Mouse (Mus musculus) lung, postnatal 10 days (tissue): Measurements from ENCODE around the gene 4921530L21Rik.

Experiments used
- DNase-seq: peaks from one replicate; pipeline ENCODE4 v3.0.0; 2021

The 4921530L21Rik gene

DNA sequence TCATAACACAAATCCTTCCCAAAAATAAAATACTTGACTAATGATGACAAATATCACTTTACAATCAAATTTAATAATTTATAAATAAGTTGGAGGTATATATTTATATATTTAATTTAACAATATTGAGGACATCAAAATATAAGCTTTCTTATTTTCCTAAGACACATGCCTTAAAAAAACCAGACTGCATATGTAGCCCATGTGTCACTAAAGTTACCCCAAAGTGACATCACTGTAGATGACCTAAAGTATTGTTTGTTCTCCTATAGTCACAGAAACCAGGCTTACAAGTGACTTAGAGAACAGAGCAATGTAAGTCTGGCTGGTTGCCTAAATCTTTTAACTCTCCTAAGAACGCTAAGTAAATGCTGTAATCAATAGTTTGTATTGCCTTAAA, at the start of gene 4921530L21Rik:
4921530L21Rik (plus strand) TSS at position 301 of the 400 bp plus-strand sequence.
- no peak for DNase-seq

DNA sequence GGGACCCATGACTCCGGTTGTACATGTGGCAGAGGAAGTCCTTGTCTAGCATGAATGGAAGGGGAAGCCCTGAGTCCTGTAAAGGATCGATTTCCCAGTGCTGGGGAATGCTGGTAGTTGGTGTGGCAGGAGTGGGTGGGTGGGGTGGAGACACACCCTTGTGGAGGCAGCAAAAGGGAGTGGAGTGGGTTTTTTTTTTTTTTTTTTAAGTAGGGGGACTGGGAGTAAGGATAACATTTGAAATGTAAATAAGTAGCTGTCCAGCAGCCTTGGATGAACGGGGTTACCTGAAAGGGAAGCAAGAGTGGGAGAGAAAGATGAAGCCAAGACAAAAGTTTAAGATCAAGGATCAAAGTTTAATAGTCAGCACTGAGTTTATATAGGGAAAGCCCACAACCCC, 47.2 kb upstream of the 4921530L21Rik start:
- no peak for DNase-seq

DNA sequence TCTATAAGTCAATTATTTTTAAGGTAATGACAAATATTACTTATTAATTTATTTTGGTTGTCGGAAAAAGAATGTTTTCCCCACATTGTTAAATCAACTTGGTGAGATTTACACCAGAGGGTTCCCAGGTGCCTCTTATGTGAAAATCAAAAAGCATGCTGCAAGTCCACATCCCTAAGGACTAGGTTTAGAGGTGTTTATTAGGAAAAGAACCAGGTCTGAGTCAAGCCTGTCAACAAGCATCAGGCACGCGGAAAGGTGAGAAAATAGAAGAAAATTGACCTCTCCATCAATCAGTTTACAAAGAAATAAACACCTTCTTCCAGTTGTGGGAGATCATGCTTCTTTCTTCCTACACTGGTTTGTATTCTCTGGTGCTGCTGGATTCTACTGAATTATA, 18.1 kb upstream of the 4921530L21Rik start:
- DNase-seq: no peak

DNA sequence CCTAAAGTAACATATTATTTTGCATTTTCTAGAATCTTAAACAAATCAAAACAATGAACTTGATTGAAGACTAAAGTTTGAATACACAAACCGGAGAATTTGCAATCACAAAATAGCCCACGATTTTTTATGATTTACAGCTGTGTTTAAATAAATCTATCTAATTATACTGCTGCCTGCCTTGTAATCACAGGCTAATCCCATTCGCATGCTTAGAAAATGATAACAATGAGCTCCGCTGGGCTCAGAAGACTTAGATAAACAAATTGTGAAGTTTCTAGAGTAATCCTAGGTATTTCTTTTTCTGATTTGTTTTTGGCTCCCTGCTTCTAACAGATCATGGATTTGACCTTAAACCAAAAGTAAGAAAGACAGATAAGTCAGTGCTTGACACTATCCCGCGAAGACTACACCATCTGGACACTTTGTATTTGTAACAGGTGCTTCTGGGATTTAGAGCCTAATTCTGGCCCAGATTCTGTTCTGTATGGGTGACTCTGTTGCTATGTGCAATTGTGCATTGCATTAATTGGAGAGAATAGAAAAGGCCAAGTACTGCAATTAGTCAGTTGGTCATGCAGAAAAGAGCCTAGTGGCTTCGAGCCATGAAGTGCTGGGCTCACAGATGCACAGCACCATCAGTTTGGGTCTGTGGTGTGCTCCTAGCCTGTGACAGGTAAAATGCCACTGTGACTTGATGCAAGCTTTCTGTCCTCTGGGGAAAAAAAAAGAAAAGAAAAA, 15.2 kb upstream of the 4921530L21Rik start:
- DNase-seq: no peak

DNA sequence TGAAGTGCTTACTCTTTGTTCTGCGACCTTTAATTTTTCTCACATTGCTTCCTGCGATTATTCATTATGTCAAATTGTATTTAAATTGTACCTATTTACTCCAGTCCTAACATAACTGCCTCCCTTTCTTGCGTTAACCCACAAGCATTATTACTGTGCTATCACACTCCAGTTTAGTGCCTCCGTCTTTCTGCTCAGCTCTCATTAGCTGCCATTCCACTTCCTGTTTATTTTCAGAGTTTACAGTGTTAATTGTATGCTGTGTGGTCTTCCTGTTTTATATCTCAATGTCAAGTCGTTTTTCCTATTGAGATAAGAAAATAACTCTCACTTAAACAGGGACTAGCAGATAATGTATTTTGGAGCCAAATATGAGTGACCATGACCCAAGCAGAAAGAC, 9.0 kb upstream of the 4921530L21Rik start:
- DNase-seq: no peak

DNA sequence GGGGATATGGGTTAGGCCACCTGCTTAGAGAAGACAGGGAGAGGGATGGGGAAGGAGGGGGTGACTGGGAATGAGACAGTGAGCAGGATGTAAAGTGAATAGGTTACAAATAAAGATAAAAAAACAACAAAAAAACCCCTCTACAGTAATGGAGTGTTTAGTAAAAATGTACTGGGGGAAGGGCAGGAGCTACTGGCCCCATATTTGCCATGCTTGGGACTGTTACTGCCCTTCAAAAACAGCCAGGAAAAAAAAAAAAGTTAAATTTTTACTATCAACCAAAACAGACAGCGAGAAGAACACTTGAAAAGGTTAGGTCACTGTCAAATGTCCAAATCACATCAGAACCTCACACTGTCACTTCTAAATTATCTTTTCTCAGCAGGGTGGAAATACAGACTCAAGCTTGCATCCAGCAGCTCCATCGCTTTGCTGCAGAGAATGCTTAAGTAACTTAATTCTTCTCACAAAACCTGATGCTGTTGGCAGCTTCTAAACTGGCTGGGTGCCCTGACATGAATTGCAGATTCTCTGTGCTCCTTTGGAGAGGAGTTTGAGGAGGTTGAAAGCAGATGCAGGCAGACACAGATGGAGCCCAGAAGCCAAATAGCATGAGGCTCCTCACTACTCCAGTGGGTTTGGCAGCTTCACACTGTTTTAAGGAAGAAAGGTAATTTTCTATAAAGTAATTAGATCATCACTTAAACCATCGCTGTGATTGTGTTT, 4.1 kb upstream of the 4921530L21Rik start:
- DNase-seq: no peak

DNA sequence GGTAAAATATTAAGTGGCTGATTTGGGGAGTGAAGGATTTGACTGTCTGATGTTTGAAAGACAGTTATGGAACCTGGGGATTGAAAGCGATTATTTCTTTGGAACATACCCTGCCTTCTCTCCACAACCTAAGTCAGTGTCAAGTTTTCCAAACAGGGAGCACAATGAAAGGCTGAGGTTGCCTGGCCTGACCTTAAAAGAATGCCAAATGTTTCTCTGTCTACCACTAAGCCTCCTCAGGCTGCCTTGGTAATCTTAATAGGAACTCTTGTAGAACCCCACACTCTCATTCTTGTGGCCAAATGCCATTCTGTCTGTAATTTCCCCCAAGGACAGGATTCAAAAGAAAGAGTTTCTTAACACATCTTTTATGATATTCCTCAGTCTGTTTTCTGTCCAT, 3.5 kb upstream of the 4921530L21Rik start:
- no peak for DNase-seq

DNA sequence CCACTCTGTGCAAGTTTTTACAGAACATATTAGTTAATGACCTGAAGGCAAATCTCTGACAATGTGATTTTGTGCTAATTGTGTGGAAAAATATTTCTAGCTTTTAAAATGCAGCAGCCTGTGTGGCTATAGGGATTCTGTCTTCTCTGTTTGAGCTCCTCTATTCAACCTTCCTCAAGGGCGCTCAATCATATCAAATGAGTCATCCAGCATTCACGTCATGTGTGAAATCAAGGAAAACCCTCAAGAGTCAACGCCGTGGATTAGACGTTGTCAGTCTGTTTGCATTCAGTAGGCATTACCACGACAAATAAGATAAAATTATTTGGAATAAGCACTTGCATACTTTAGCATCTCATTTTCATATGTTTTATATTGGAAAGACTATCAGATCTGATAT, 18.4 kb downstream of the 4921530L21Rik start:
- DNase-seq: no peak

DNA sequence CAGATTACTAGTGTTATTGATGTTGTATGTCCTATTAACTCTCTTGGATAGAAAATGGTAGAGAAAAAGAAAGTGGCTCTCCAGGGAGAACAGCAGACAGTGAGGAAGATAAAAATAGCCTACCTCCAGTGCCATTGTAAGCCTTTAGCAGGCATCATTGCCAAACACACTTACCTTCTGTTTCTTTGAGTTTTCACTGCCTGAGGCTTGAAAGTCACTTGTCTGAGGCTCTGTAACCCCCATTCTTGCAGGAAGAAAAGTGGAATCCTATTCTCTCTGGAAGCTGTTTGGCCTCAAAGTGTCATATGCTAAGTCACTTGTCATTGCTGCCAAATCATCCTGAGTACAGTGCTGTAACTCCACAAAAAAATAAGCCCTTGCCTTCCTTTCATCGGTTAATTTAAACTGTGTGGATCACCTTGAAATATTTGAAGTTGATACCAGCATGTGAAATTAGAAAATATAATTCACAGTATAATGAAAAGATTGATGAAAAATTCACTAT, 23.6 kb downstream of the 4921530L21Rik start:
- no peak for DNase-seq

DNA sequence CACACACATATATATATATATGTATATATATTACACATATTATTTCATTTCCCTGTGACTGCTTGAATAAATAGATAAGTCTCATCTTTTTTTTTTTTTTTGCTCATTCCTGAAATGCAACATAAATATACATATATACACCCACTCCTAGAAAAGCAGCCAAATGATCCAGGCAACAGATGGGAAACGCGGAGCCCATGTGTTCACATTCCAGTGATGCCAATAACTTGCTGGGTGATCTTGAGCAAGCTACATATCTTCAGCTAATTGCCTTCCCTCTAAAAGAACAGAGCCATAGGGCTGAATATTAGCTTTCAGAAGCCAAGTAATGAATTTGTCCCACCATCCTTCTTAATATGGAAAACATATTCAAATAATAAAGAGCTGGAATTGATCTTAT, 32.2 kb downstream of the 4921530L21Rik start:
- no peak for DNase-seq

DNA sequence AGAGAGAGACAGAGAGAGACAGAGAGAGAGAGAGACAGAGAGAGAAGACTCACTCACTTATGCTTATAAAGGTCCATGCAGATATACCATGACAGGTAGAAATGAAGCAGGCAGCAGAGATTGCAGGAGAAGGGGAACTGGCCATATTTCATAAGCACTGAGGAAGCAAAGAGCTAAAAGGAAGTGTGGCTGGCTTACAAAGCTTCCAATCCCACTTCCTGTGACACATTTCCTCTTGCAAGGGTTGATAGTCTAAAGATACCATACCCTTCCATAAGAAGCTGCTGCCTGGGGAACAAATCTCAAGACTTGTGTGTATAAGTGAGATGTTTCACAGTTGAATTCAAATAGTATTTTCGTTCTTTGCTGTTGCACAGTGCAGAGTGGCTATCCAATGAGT, 45.7 kb downstream of the 4921530L21Rik start:
- DNase-seq: no peak

DNA sequence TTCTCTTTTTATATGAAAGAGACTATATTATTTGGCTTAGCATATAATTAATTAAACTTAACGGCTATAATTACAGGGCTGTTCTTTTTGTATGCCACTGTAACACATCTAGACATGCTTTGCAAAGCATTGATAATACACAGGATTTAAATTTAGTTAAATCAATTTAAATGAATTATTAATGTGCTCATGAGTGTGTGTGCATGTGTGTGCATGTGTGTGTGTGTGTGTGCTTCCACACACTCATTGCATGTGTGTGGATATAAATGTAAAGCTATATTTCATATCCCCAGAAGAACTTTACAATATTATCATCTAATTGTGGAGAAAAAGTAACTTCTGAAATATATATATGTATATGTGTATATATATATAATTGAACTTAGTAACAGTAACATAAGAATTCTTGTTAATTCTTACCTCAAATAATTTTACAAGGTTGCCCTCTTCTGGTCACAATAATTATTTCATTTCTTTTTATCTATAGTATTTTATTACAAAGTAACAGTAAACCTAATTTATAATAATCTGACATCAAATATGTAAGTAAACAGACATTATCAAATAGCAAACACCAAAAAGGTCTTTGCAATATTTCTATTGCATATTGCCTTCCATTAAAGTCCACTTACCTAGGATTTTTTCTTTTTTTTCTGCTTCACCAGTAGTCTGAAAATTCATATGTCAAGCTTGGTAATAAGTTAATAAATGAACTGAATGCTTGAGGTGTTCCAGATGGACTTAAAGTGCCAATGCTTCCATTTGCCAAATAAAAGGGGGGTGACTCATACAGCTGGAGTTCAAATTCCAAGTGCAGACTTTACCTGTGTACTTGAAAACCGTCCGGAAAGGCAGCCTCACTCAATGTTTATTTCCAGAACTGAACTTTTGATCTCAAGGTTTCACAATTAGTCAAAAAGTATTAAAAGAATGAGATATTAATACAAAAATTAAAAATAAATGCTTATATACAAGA, 47.0 kb downstream of the 4921530L21Rik start:
- no peak for DNase-seq
